Comparison of ENCODE assay signal across 13 mouse cellular contexts in the genomic region with DNA sequence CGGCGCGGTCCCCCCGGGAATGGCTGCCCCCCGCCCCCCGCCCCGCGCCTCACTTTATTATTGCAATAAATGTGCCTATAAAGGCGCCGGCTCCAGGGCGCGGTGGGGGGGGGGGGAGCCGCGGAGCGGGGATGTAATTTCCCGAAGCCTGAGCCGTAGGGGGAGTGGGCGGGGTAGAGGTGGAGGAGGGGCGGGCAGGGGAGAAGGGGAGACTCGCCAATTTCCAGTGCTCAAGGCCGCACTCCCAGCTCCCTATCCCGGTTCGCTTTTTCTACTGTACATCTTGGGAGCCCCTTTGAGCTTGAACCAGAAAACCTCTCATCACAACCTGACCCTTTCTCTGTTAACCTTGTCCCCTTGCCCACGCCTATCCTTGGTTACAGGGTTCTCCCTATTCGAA. TPM values are rescaled to one million over a fixed set of nuclear protein-coding genes. Genes with fewer than 3 reads are reported as not detected.
DNase-seq lines count a peak whose midpoint lies in the region; ATAC-seq and TF ChIP-seq lines count a peak whose summit lies in the region.
"Had no signal": no experiment of that assay in that cellular context is flagged by ENCODE, and none has a peak within 500 bp of the region (broad histone marks: within the 10 kb centered on the region; RNA-seq: fewer than 3 reads in every experiment).

No protein-coding gene starts in this region.

- H3K27ac ChIP-seq in forebrain, postnatal 0 days (ENCODE audit: low read depth, low read length): no peak overlapping the region
- no peak overlapping the region for H3K27ac ChIP-seq in limb, embryonic 15.5 days
- H3K27ac ChIP-seq: left cerebral cortex, adult 2 months had no signal

- ATAC-seq in forebrain, postnatal 0 days: no peak
- ATAC-seq in limb, embryonic 15.5 days (ENCODE audit: insufficient number of reproducible peaks, low FRiP score, low TSS enrichment, low read depth): no peak

- TF ChIP-seq CTCF in forebrain, postnatal 0 days (IDR thresholded peaks at IDR 0.05; ENCODE audit: low read depth): no peak

- 1% methylated on average over 17 of the region's 25 CpGs for WGBS in forebrain, postnatal 0 days
- 3% methylated on average over 14 of the region's 25 CpGs for WGBS in limb, embryonic 15.5 days

- DNase-seq in retina, embryonic 14.5 days (ENCODE audit: low spot score): peak; percentile 16
- DNase-seq in retina, postnatal 1 day: no peak
- DNase-seq in forebrain, postnatal 0 days: no peak
- no peak for DNase-seq in left cerebral cortex, adult 8-10 months (ENCODE audit: low spot score in 2 of 2)
- DNase-seq in cerebellum, adult 18-20 months: no peak
- no peak for DNase-seq in gastrocnemius, postnatal 36 days
- DNase-seq: cerebellum, postnatal 14 days had no signal

- no peaks in the 10 kb centered on the region for H3K9me3 ChIP-seq in forebrain, postnatal 0 days (ENCODE audit: low read length)
- no peaks in the 10 kb centered on the region for H3K9me3 ChIP-seq in limb, embryonic 15.5 days

- H3K9ac ChIP-seq in forebrain, postnatal 0 days: 0 out of 2 replicates have a peak overlapping the region, but pooled peaks have one; percentile 18
- no peak overlapping the region for H3K9ac ChIP-seq in limb, embryonic 15.5 days

- no peaks in the 10 kb centered on the region for H3K36me3 ChIP-seq in forebrain, postnatal 0 days (ENCODE audit: insufficient read depth)
- H3K36me3 ChIP-seq in limb, embryonic 15.5 days: no peaks in the 10 kb centered on the region
- H3K36me3 ChIP-seq: G1E had no signal

- peak overlapping the region; percentile 45 for H3K4me2 ChIP-seq in forebrain, postnatal 0 days (ENCODE audit: low read depth)
- peak overlapping the region; percentile 44 for H3K4me2 ChIP-seq in limb, embryonic 15.5 days

- H3K4me3 ChIP-seq in forebrain, postnatal 0 days (ENCODE audit: low read depth, low read length): peak overlapping the region; percentile 29
- H3K4me3 ChIP-seq in limb, embryonic 15.5 days: peak overlapping the region; percentile 25
- H3K4me3 ChIP-seq: left cerebral cortex, adult 2 months had no signal

- intact Hi-C loops in gastrocnemius, postnatal 36 days (cut with DNase I): no loop called here

- H3K4me1 ChIP-seq in forebrain, postnatal 0 days (ENCODE audit: insufficient read depth): peaks cover 11% of the 10 kb centered on the region
- H3K4me1 ChIP-seq in limb, embryonic 15.5 days: peaks cover 92% of the 10 kb centered on the region

- peaks cover 86% of the 10 kb centered on the region for H3K27me3 ChIP-seq in forebrain, postnatal 0 days (ENCODE audit: insufficient read depth, low read length)
- peaks cover 96% of the 10 kb centered on the region for H3K27me3 ChIP-seq in limb, embryonic 15.5 days

RNA-seq across cellular contexts. Expression of gene Nxph4, which starts 3.4 kb away (rescaled TPM):
- 2.1 and 2.2 TPM in 2 replicates for total RNA-seq in forebrain, postnatal 0 days (2014; rRNA removed)
- 19.9 and 22.6 TPM in 2 replicates for polyA plus RNA-seq in forebrain, postnatal 0 days (2015; fragmentation: Nextera tagmentation; extraction: Ambion mirVana)
- 21.7 and 25.1 TPM in 2 replicates for polyA plus RNA-seq in limb, embryonic 15.5 days (2015; fragmentation: Nextera tagmentation; extraction: Ambion mirVana)
- 1 to 10 TPM; 6.6 to 9.7 (median 8.4) TPM for total RNA-seq in left cerebral cortex, adult 8-10 months (2022)
- under 1 TPM; 0.20 TPM for total RNA-seq in gastrocnemius, postnatal 36 days (2021)
- total RNA-seq: hematopoietic stem cell, adult 5-6 weeks; neutrophil, adult 5-6 weeks had no signal
- polyA plus RNA-seq: spleen, adult 2 months had no signal

RNA-seq across cellular contexts. Expression of gene Shmt2, which starts 8.7 kb away (rescaled TPM):
- 31.5 and 43.8 TPM in 2 replicates for total RNA-seq in forebrain, postnatal 0 days (2014; rRNA removed)
- 39.0 and 39.9 TPM in 2 replicates for polyA plus RNA-seq in forebrain, postnatal 0 days (2015; fragmentation: Nextera tagmentation; extraction: Ambion mirVana)
- polyA plus RNA-seq in limb, embryonic 15.5 days (2015; fragmentation: Nextera tagmentation; extraction: Ambion mirVana): 112 and 122 TPM in 2 replicates
- 10 to 100 TPM; 24.4 to 33.6 (median 25.7) TPM for total RNA-seq in left cerebral cortex, adult 8-10 months (2022)
- total RNA-seq in gastrocnemius, postnatal 36 days (2021): 10 to 100 TPM; 23.4 to 26.4 TPM

RNA-seq across cellular contexts. Expression of gene Ndufa4l2, which starts 16.2 kb away (rescaled TPM):
- 4.9 and 15.5 TPM in 2 replicates for total RNA-seq in forebrain, postnatal 0 days (2014; rRNA removed)
- 15.2 and 15.5 TPM in 2 replicates for polyA plus RNA-seq in forebrain, postnatal 0 days (2015; fragmentation: Nextera tagmentation; extraction: Ambion mirVana)
- 328 and 370 TPM in 2 replicates for polyA plus RNA-seq in limb, embryonic 15.5 days (2015; fragmentation: Nextera tagmentation; extraction: Ambion mirVana)
- 1 to 10 TPM; 3.8 to 5.2 (median 4.6) TPM for total RNA-seq in left cerebral cortex, adult 8-10 months (2022)
- 10 to 100 TPM; 11.0 to 11.3 TPM for total RNA-seq in gastrocnemius, postnatal 36 days (2021)
- total RNA-seq: hematopoietic stem cell, adult 5-6 weeks; neutrophil, adult 5-6 weeks had no signal

RNA-seq across cellular contexts. Expression of gene Stac3, which starts 29.5 kb away (rescaled TPM):
- 0.85 and 1.7 TPM in 2 replicates for total RNA-seq in forebrain, postnatal 0 days (2014; rRNA removed)
- polyA plus RNA-seq in forebrain, postnatal 0 days (2015; fragmentation: Nextera tagmentation; extraction: Ambion mirVana): 0.20 and 0.50 TPM in 2 replicates
- 17.2 and 38.7 TPM in 2 replicates for polyA plus RNA-seq in limb, embryonic 15.5 days (2015; fragmentation: Nextera tagmentation; extraction: Ambion mirVana)
- 1 to 10 TPM; 2.3 to 4.5 (median 3.0) TPM for total RNA-seq in left cerebral cortex, adult 8-10 months (2022)
- 100 to 1,000 TPM; 342 to 376 TPM for total RNA-seq in gastrocnemius, postnatal 36 days (2021)
- total RNA-seq: hematopoietic stem cell, adult 5-6 weeks had no signal
